ENCODE assay signal across 19 mouse cellular contexts in genomic region chr1:133161559-133161958, GRCm38 (mm10). TPM values are rescaled to one million over a fixed set of nuclear protein-coding genes. Genes with fewer than 3 reads are reported as not detected.
DNase-seq lines count a peak whose midpoint lies in the region; ATAC-seq and TF ChIP-seq lines count a peak whose summit lies in the region.
"Had no signal": no experiment of that assay in that cellular context is flagged by ENCODE, and none has a peak within 500 bp of the region (broad histone marks: within the 10 kb centered on the region; RNA-seq: fewer than 3 reads in every experiment).

No protein-coding gene starts in this region.

- TF ChIP-seq CTCF in intestine, postnatal 0 days (IDR thresholded peaks at IDR 0.05; ENCODE audit: low read depth) = no peak
- TF ChIP-seq CTCF in stomach, postnatal 0 days (IDR thresholded peaks at IDR 0.05; ENCODE audit: low read depth) = no peak
- no peak for TF ChIP-seq CTCF in gastrocnemius, adult 2 months (IDR thresholded peaks at IDR 0.05)

- intact Hi-C loops in gastrocnemius, adult 2 months (cut with DNase I) = no loop called here

- no peaks in the 10 kb centered on the region for H3K9me3 ChIP-seq in kidney, embryonic 14.5 days (ENCODE audit: control insufficient read depth, low read length)
- no peaks in the 10 kb centered on the region for H3K9me3 ChIP-seq in intestine, postnatal 0 days (ENCODE audit: control insufficient read depth)
- H3K9me3 ChIP-seq in stomach, postnatal 0 days (ENCODE audit: control insufficient read depth, low read length) = no peaks in the 10 kb centered on the region
- H3K9me3 ChIP-seq: embryonic facial prominence, embryonic 12.5 days; forebrain, embryonic 13.5 days; heart, embryonic 15.5 days; hindbrain, embryonic 15.5 days had no signal

- H3K4me3 ChIP-seq in kidney, embryonic 14.5 days (ENCODE audit: low read length) = no peak overlapping the region
- H3K4me3 ChIP-seq in intestine, postnatal 0 days (ENCODE audit: low read depth, low read length) = no peak overlapping the region
- H3K4me3 ChIP-seq in stomach, postnatal 0 days (ENCODE audit: low read depth, low read length) = no peak overlapping the region
- no peak overlapping the region for H3K4me3 ChIP-seq in gastrocnemius, adult 2 months
- H3K4me3 ChIP-seq: embryonic facial prominence, embryonic 12.5 days; forebrain, embryonic 13.5 days; heart, embryonic 15.5 days; hindbrain, embryonic 15.5 days had no signal

- H3K36me3 ChIP-seq in kidney, embryonic 14.5 days (ENCODE audit: control insufficient read depth, insufficient read depth, low read length) = no peaks in the 10 kb centered on the region
- H3K36me3 ChIP-seq in intestine, postnatal 0 days (ENCODE audit: control insufficient read depth, insufficient read depth) = no peaks in the 10 kb centered on the region
- H3K36me3 ChIP-seq in stomach, postnatal 0 days (ENCODE audit: control insufficient read depth, insufficient read depth, low read length) = no peaks in the 10 kb centered on the region
- H3K36me3 ChIP-seq: embryonic facial prominence, embryonic 12.5 days; heart, embryonic 15.5 days; hindbrain, embryonic 15.5 days had no signal

- peaks cover 3% of the 10 kb centered on the region; the same call in 1 of the 2 replicates for H3K4me1 ChIP-seq in kidney, embryonic 14.5 days (ENCODE audit: control insufficient read depth, insufficient read depth, low read length)
- peaks cover 10% of the 10 kb centered on the region; the same call in 1 of the 2 replicates for H3K4me1 ChIP-seq in intestine, postnatal 0 days (replicated peaks; ENCODE audit: control insufficient read depth, insufficient read depth, low read length)
- H3K4me1 ChIP-seq in stomach, postnatal 0 days (replicated peaks; ENCODE audit: control insufficient read depth, insufficient read depth) = peaks cover 2% of the 10 kb centered on the region; the same call in 1 of the 2 replicates

- WGBS in kidney, embryonic 14.5 days = 57% methylated on average over 4 of the region's 4 CpGs
- WGBS in intestine, postnatal 0 days = 48% methylated on average over 4 of the region's 4 CpGs
- WGBS in stomach, postnatal 0 days = 51% methylated on average over 4 of the region's 4 CpGs

- no peak for ATAC-seq in kidney, embryonic 14.5 days (ENCODE audit: low FRiP score, low TSS enrichment)
- ATAC-seq in intestine, postnatal 0 days = no peak
- ATAC-seq in stomach, postnatal 0 days (ENCODE audit: low FRiP score, low TSS enrichment) = peak; percentile 67
- ATAC-seq: CD4-positive, CD25-positive, alpha-beta regulatory T cell, adult 4 months; forebrain, embryonic 13.5 days had no signal

- no peak overlapping the region for H3K27ac ChIP-seq in kidney, embryonic 14.5 days (ENCODE audit: low read depth, low read length)
- 0 out of 2 replicates have a peak overlapping the region, but pooled peaks have one; percentile 28 for H3K27ac ChIP-seq in intestine, postnatal 0 days (ENCODE audit: low read depth, low read length)
- H3K27ac ChIP-seq in stomach, postnatal 0 days (replicated peaks) = peak overlapping the region; percentile 84
- H3K27ac ChIP-seq in gastrocnemius, adult 2 months = no peak overlapping the region
- H3K27ac ChIP-seq: embryonic facial prominence, embryonic 12.5 days; forebrain, embryonic 13.5 days; heart, embryonic 15.5 days; hindbrain, embryonic 15.5 days had no signal

- H3K4me2 ChIP-seq in kidney, embryonic 14.5 days (replicated peaks; ENCODE audit: low read depth, low read length) = no peak overlapping the region
- peak overlapping the region; percentile 30 for H3K4me2 ChIP-seq in intestine, postnatal 0 days (replicated peaks; ENCODE audit: low read depth)
- H3K4me2 ChIP-seq in stomach, postnatal 0 days (replicated peaks; ENCODE audit: low read depth) = peak overlapping the region; percentile 27
- H3K4me2 ChIP-seq: embryonic facial prominence, embryonic 12.5 days; forebrain, embryonic 13.5 days; heart, embryonic 15.5 days; hindbrain, embryonic 15.5 days had no signal

- H3K27me3 ChIP-seq in kidney, embryonic 14.5 days (ENCODE audit: control insufficient read depth, insufficient read depth, low read length) = peaks cover 35% of the 10 kb centered on the region
- no peaks in the 10 kb centered on the region for H3K27me3 ChIP-seq in intestine, postnatal 0 days (replicated peaks; ENCODE audit: control insufficient read depth, insufficient read depth, low read length)
- no peaks in the 10 kb centered on the region; the same call in 1 of the 2 replicates for H3K27me3 ChIP-seq in stomach, postnatal 0 days (ENCODE audit: control insufficient read depth, insufficient read depth, low read length)

- DNase-seq in kidney, adult 11 months = peak; percentile 50
- DNase-seq in kidney, postnatal 25 days = peak; percentile 59 to 77
- DNase-seq in stomach, postnatal 0 days (ENCODE audit: low spot score) = peak; percentile 58
- DNase-seq in natural killer cell, adult 2 months (ENCODE audit: low spot score in 2 of 2) = no peak
- DNase-seq in gastrocnemius, adult 2 months = no peak
- DNase-seq: adrenal gland, adult 2 months; cerebellum, adult 11-12 months; cerebellum, postnatal 10 days; heart, postnatal 36 days; layer of hippocampus, postnatal 36 days; thymus, adult 18-20 months; thymus, postnatal 4 days had no signal

- no peak overlapping the region for H3K9ac ChIP-seq in kidney, embryonic 14.5 days (ENCODE audit: low read depth, low read length)
- H3K9ac ChIP-seq in intestine, postnatal 0 days (ENCODE audit: low read depth, low read length) = no peak overlapping the region
- no peak overlapping the region for H3K9ac ChIP-seq in stomach, postnatal 0 days (ENCODE audit: low read length)
- H3K9ac ChIP-seq: embryonic facial prominence, embryonic 12.5 days; forebrain, embryonic 13.5 days; heart, embryonic 15.5 days; hindbrain, embryonic 15.5 days had no signal

- no peak for TF ChIP-seq EP300 in stomach, postnatal 0 days (optimal IDR thresholded peaks at IDR 0.05)

RNA-seq across cellular contexts. Expression of gene Plekha6, which starts 2.5 kb away (rescaled TPM):
- polyA plus RNA-seq in kidney, embryonic 14.5 days (2014; fragmentation: Nextera tagmentation; extraction: Ambion mirVana) = 3.3 and 6.1 TPM in 2 replicates
- polyA plus RNA-seq in intestine, postnatal 0 days (2015; fragmentation: Nextera tagmentation; extraction: Ambion mirVana) = 7.5 and 8.0 TPM in 2 replicates
- polyA plus RNA-seq in stomach, postnatal 0 days (2015; fragmentation: Nextera tagmentation; extraction: Ambion mirVana) = 11.1 and 12.1 TPM in 2 replicates
- 10 to 100 TPM in 1 of 2 experiments, 1 to 10 TPM in 1; 7.4 to 12.5 TPM for total RNA-seq in gastrocnemius, adult 2 months (2021)
- polyA plus RNA-seq: CD4-positive, CD25-positive, alpha-beta regulatory T cell, adult 4 months had no signal

RNA-seq across cellular contexts. Expression of gene Ppp1r15b, which starts 30.6 kb away (rescaled TPM):
- 17.9 and 49.4 TPM in 2 replicates for polyA plus RNA-seq in kidney, embryonic 14.5 days (2014; fragmentation: Nextera tagmentation; extraction: Ambion mirVana)
- 28.5 and 33.0 TPM in 2 replicates for polyA plus RNA-seq in intestine, postnatal 0 days (2015; fragmentation: Nextera tagmentation; extraction: Ambion mirVana)
- polyA plus RNA-seq in stomach, postnatal 0 days (2015; fragmentation: Nextera tagmentation; extraction: Ambion mirVana) = 20.7 and 22.3 TPM in 2 replicates
- total RNA-seq in gastrocnemius, adult 2 months (2021) = 10 to 100 TPM; 16.4 to 18.6 TPM

Comparison
In these comparisons a context has a peak if more than half of its experiments do, and no peak if none do; other contexts are left out.
1. DNase-seq: peak in kidney, adult 11 months (single experiment), kidney, postnatal 25 days (2 of 2) and stomach, postnatal 0 days (single experiment); none in natural killer cell, adult 2 months (0 of 2) and gastrocnemius, adult 2 months (single experiment).
2. H3K27ac ChIP-seq: peak in intestine, postnatal 0 days (single experiment) and stomach, postnatal 0 days (single experiment); none in kidney, embryonic 14.5 days (single experiment) and gastrocnemius, adult 2 months (single experiment).